Mouse (Mus musculus) spleen, adult 2 months (tissue): ENCODE results near the gene Txn2. TPM values are rescaled to one million over a fixed set of nuclear protein-coding genes. Genes with fewer than 3 reads are reported as not detected.

Source experiments
- DNase-seq, 2 experiments: peaks; one replicate each; pipeline versions ENCODE4 v3.0.0 to v3.0.0-alpha.2; 2012 to 2021; ENCODE audit warnings: low spot score in 2 of 2, low read depth in 1 of 2
- H3K27ac ChIP-seq: fragments of 200-500 bp; 2 replicates; pipeline ENCODE4 v1.5.1; 2012; ENCODE audit warnings: low read length, inconsistent platforms; ENCODE audit not compliant: insufficient read depth
- H3K27me3 ChIP-seq: fragments of 200-500 bp; 2 replicates; pipeline ENCODE4 v1.6.1; 2012; ENCODE audit warnings: mild to moderate bottlenecking, moderate library complexity, low read length, inconsistent platforms; ENCODE audit not compliant: control insufficient read depth, insufficient read depth
- H3K36me3 ChIP-seq: fragments of 200-500 bp; 2 replicates; pipeline ENCODE4 v1.6.1; 2012; ENCODE audit warnings: mild to moderate bottlenecking, low read length, inconsistent platforms; ENCODE audit not compliant: control insufficient read depth, insufficient read depth
- H3K4me1 ChIP-seq: fragments of 200-500 bp; 2 replicates; pipeline ENCODE4 v1.6.1; 2011; ENCODE audit warnings: inconsistent platforms; ENCODE audit not compliant: control insufficient read depth, insufficient read depth, insufficient read length
- H3K4me3 ChIP-seq: fragments of 200-500 bp; 2 replicates; pipeline ENCODE4 v1.5.1; 2011; ENCODE audit warnings: mild to moderate bottlenecking, inconsistent platforms; ENCODE audit not compliant: insufficient read depth, insufficient read length; ENCODE audit errors: extremely low read depth
- CTCF ChIP-seq: fragments of 200-500 bp; IDR thresholded peaks from 2 replicates; pipeline ENCODE4 v1.5.1; 2011; ENCODE audit warnings: mild to moderate bottlenecking, inconsistent platforms; ENCODE audit not compliant: insufficient read depth, insufficient read length, insufficient replicate concordance; ENCODE audit errors: extremely low read depth
- POLR2A ChIP-seq: fragments of 200-500 bp; IDR thresholded peaks from 2 replicates; pipeline ENCODE4 v1.6.1; 2011; ENCODE audit warnings: low read depth, low read length, inconsistent platforms
- WGBS: fragments of 180-500 bp; shearing (Covaris S2); methylation state at CpG from one replicate; pipeline ENCODE4 v1.1.7; 2018; 5-methylcytosine and 5-hydroxymethylcytosine counted together
- polyA plus RNA-seq: library from polyadenylated mRNA; depleted of rRNA; stranded (reverse); fragments of >200 nt; gene quantifications from 2 replicates; pipeline ENCODE4 v1.2.3, GENCODE M21; 2012

Txn2 gene
- polyA plus RNA-seq, 1 experiment = 115 TPM

- no peak overlapping the region for H3K27ac ChIP-seq
- H3K36me3 ChIP-seq = peaks cover 12% of the 10 kb centered on the region
- H3K27me3 ChIP-seq = no peaks in the 10 kb centered on the region
- 28% methylated on average over 4 of the region's 4 CpGs for WGBS
- DNase-seq = no peak
- peaks cover 5% of the 10 kb centered on the region; the same call in 1 of the 2 replicates for H3K4me1 ChIP-seq
- H3K4me3 ChIP-seq = peak overlapping the region; percentile 82
- TF ChIP-seq POLR2A (no peak), CTCF (no peak)
These were observed 715 bp downstream of the Txn2 start for GRCm38 (mm10) chr15:77928091-77928490.

- no peak for TF ChIP-seq POLR2A
- no peak for TF ChIP-seq CTCF
- Histone ChIP-seq H3K27me3 (no peaks in the 10 kb centered on the region), H3K4me3 (no peak overlapping the region), H3K27ac (no peak overlapping the region), H3K36me3 (peaks cover 22% of the 10 kb centered on the region), H3K4me1 (peaks cover 5% of the 10 kb centered on the region; the same call in 1 of the 2 replicates)
- DNase-seq = no peak
- 93% methylated on average over 5 of the region's 5 CpGs for WGBS
These were observed 1.9 kb downstream of the Txn2 start for GRCm38 (mm10) chr15:77926921-77927320.

- no peaks in the 10 kb centered on the region; the same call in 1 of the 2 replicates for H3K4me1 ChIP-seq
- peaks cover 29% of the 10 kb centered on the region for H3K36me3 ChIP-seq
These were observed 3.6 kb downstream of the Txn2 start for GRCm38 (mm10) chr15:77925195-77925594.

GRCm38 (mm10) chr15:77923267-77924035, 5.4 kb downstream of the Txn2 start:
- no peaks in the 10 kb centered on the region for H3K4me1 ChIP-seq
- H3K27me3 ChIP-seq = no peaks in the 10 kb centered on the region
- no peak for DNase-seq

More at GRCm38 (mm10) chr15:77925195-77925594, 3.6 kb downstream of the Txn2 start:
- H3K27me3 ChIP-seq = no peaks in the 10 kb centered on the region
- no peak overlapping the region for H3K4me3 ChIP-seq
- no peak for DNase-seq
- 95% methylated on average over 2 of the region's 2 CpGs for WGBS
- TF ChIP-seq POLR2A (no peak), CTCF (no peak)
- no peak overlapping the region for H3K27ac ChIP-seq

GRCm38 (mm10) chr15:77922710-77923109, 6.1 kb downstream of the Txn2 start:
- no peak overlapping the region for H3K4me3 ChIP-seq
- 84% methylated on average over 9 of the region's 9 CpGs for WGBS
- DNase-seq = no peak
- TF ChIP-seq POLR2A (no peak), CTCF (no peak)
- no peaks in the 10 kb centered on the region for H3K27me3 ChIP-seq
- H3K4me1 ChIP-seq = no peaks in the 10 kb centered on the region
- peaks cover 31% of the 10 kb centered on the region for H3K36me3 ChIP-seq
- H3K27ac ChIP-seq = peak overlapping the region; percentile 17; the same call in 1 of the 2 replicates

More at GRCm38 (mm10) chr15:77923267-77924035, 5.4 kb downstream of the Txn2 start:
- H3K36me3 ChIP-seq = peaks cover 31% of the 10 kb centered on the region
- H3K27ac ChIP-seq = no peak overlapping the region
- H3K4me3 ChIP-seq = no peak overlapping the region
- 72% methylated on average over 9 of the region's 9 CpGs for WGBS
- TF ChIP-seq POLR2A (no peak), CTCF (no peak)

GRCm38 (mm10) chr15:77921636-77922035, 7.2 kb downstream of the Txn2 start:
- Histone ChIP-seq H3K27ac (no peak overlapping the region), H3K36me3 (peaks cover 29% of the 10 kb centered on the region), H3K4me3 (no peak overlapping the region), H3K27me3 (no peaks in the 10 kb centered on the region), H3K4me1 (no peaks in the 10 kb centered on the region)
- 89% methylated on average over 6 of the region's 6 CpGs for WGBS
- TF ChIP-seq POLR2A = no peak
- TF ChIP-seq CTCF = no peak
- DNase-seq = no peak

- no peak for DNase-seq
- Histone ChIP-seq H3K27ac (no peak overlapping the region), H3K4me3 (no peak overlapping the region), H3K4me1 (no peaks in the 10 kb centered on the region), H3K36me3 (peaks cover 29% of the 10 kb centered on the region), H3K27me3 (no peaks in the 10 kb centered on the region)
- TF ChIP-seq CTCF = peak; percentile 3; the same call in 1 of the 2 replicates
- TF ChIP-seq POLR2A = no peak
- WGBS = 85% methylated on average over 10 of the region's 10 CpGs
These were observed 8.0 kb downstream of the Txn2 start for GRCm38 (mm10) chr15:77920511-77921462.
